Mouse (Mus musculus): ENCODE measurements around the gene Gys1. TPM values are rescaled to one million over a fixed set of nuclear protein-coding genes. Genes with fewer than 3 reads are reported as not detected.
A peak's percentile ranks its signal among the peaks of the same experiment; 100 is the strongest.

The Gys1 gene
- polyA plus RNA-seq, 1 experiment from 2014 or later: 29.2 TPM

- Histone ChIP-seq H3K9ac (ENCODE audit: low read depth, low read length) (no peak overlapping the region), H3K4me3 (ENCODE audit: low read depth, low read length) (no peak overlapping the region), H3K27ac (ENCODE audit: low read depth, low read length) (no peak overlapping the region), H3K36me3 (ENCODE audit: control insufficient read depth, insufficient read depth, low read length) (peaks cover 9% of the 10 kb centered on the region; the same call in 1 of the 2 replicates), H3K4me2 (replicated peaks; ENCODE audit: low read depth, low read length) (no peak overlapping the region), H3K9me3 (ENCODE audit: control insufficient read depth, low read length) (no peaks in the 10 kb centered on the region), H3K4me1 (replicated peaks; ENCODE audit: control insufficient read depth, insufficient read depth, low read length) (peaks cover 11% of the 10 kb centered on the region), H3K27me3 (ENCODE audit: control insufficient read depth, insufficient read depth, low read length) (no peaks in the 10 kb centered on the region)
- DNase-seq (ENCODE audit: low spot score) (no peak), ATAC-seq (ENCODE audit: low FRiP score) (no peak)
- WGBS: 96% methylated on average over 7 of the region's 7 CpGs
Observed at GRCm38 (mm10) chr7:45463987-45464778, 29.5 kb downstream of the Gys1 start.

- no peak overlapping the region for H3K4me2 ChIP-seq (replicated peaks; ENCODE audit: low read depth, low read length)
- WGBS: 94% methylated on average over 12 of the region's 12 CpGs
- no peak for ATAC-seq (ENCODE audit: low FRiP score)
- no peak for DNase-seq (ENCODE audit: low spot score)
- no peaks in the 10 kb centered on the region for H3K27me3 ChIP-seq (ENCODE audit: control insufficient read depth, insufficient read depth, low read length)
- no peaks in the 10 kb centered on the region for H3K9me3 ChIP-seq (ENCODE audit: control insufficient read depth, low read length)
- no peak overlapping the region; the same call in 1 of the 2 replicates for H3K4me3 ChIP-seq (ENCODE audit: low read depth, low read length)
- H3K9ac ChIP-seq (ENCODE audit: low read depth, low read length): no peak overlapping the region
- no peak overlapping the region for H3K27ac ChIP-seq (ENCODE audit: low read depth, low read length)
- H3K36me3 ChIP-seq (ENCODE audit: control insufficient read depth, insufficient read depth, low read length): peaks cover 9% of the 10 kb centered on the region; the same call in 1 of the 2 replicates
- H3K4me1 ChIP-seq (replicated peaks; ENCODE audit: control insufficient read depth, insufficient read depth, low read length): peaks cover 11% of the 10 kb centered on the region
Observed at GRCm38 (mm10) chr7:45465112-45465511, 30.5 kb downstream of the Gys1 start.

DNA sequence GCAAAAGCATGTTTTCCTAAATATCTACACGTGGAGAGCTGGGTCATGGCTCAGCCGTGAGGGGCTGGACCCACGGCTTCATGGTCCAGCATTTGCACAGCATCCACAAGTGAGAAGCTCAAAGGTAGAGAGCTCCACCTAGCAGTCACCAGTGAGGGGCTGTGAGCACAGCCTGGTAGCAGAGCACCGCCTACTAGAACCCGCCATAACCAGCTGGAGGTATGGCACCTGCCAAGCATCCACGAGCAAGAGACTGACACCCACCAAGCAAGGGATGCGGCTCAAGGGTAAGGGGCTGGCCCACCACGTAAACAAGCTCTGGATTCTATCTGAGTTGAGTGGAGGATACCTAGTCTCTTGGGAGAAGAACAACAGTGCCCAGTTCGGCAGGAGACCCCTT lies 30.9 kb downstream of the Gys1 start:
- Histone ChIP-seq H3K4me2 (replicated peaks; ENCODE audit: low read depth, low read length) (peak overlapping the region; percentile 88), H3K4me3 (ENCODE audit: low read depth, low read length) (peak overlapping the region; percentile 84; the same call in 1 of the 2 replicates), H3K9ac (ENCODE audit: low read depth, low read length) (peak overlapping the region; percentile 91), H3K27ac (ENCODE audit: low read depth, low read length) (no peak overlapping the region), H3K9me3 (ENCODE audit: control insufficient read depth, low read length) (no peaks in the 10 kb centered on the region), H3K27me3 (ENCODE audit: control insufficient read depth, insufficient read depth, low read length) (no peaks in the 10 kb centered on the region), H3K4me1 (replicated peaks; ENCODE audit: control insufficient read depth, insufficient read depth, low read length) (peaks cover 7% of the 10 kb centered on the region), H3K36me3 (ENCODE audit: control insufficient read depth, insufficient read depth, low read length) (peaks cover 9% of the 10 kb centered on the region; the same call in 1 of the 2 replicates)
- WGBS: 81% methylated on average over 9 of the region's 9 CpGs
- ATAC-seq (ENCODE audit: low FRiP score) (no peak), DNase-seq (ENCODE audit: low spot score) (no peak)

DNA sequence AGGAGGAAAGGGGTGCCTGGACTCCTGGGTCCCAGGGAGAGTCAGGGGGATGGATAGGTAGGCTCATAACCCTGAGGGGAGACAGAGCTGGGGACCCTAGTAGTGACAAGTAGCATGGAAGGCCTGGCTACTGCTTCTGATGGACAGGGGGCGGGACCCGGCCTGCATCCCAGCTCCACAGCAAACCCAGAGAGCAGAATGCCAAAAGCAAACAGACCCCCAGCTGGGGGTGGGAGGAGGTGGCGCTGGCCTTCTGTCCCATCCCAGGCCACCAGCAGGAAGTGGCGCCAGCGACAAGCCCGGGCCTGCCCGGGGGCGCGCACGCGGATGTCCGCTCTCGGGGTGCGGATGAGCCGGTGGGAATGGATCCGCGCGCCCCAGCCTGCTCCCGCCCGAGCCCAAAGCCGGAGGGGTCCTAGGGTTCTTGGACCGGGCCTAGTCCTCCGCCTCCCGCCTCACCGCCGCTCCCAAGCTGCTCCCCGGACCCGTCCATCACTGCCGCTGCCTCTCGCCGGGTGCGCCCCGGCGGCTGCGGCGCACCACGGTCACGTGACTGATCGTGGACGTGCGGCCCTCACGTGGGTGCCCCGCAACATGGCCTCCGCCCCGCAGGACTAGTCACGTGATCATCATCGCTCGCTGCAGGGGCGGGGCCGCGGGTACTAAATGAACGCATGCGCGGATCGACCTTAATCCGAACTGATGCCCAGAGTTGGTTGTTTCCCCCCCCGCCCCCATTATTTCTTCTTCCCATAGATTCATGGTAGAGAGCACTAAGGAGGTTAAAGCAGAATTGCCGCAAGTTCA lies 31.8 kb downstream of the Gys1 start, which contains the start of gene Bax:
Gene Bax, minus strand, starts transcription at position 616 of the 807 bp plus-strand sequence.
- Histone ChIP-seq H3K27ac (ENCODE audit: low read depth, low read length) (peak within 1 kb of the TSS; percentile 65; the same call in 1 of the 2 replicates), H3K4me2 (replicated peaks; ENCODE audit: low read depth, low read length) (peak within 1 kb of the TSS; percentile 88), H3K27me3 (ENCODE audit: control insufficient read depth, insufficient read depth, low read length) (no peaks in the 10 kb centered on the region), H3K36me3 (ENCODE audit: control insufficient read depth, insufficient read depth, low read length) (peaks cover 9% of the 10 kb centered on the region; the same call in 1 of the 2 replicates), H3K9ac (ENCODE audit: low read depth, low read length) (peak within 1 kb of the TSS; percentile 91), H3K4me1 (replicated peaks; ENCODE audit: control insufficient read depth, insufficient read depth, low read length) (0 out of 2 replicates have a peak, but pooled peaks cover 4% of the 10 kb centered on the region), H3K9me3 (ENCODE audit: control insufficient read depth, low read length) (no peaks in the 10 kb centered on the region), H3K4me3 (ENCODE audit: low read depth, low read length) (peak within 1 kb of the TSS; percentile 84)
- WGBS: under 1% methylated on average over 45 of the region's 58 CpGs
- ATAC-seq (ENCODE audit: low FRiP score) (peak; percentile 85), DNase-seq (ENCODE audit: low spot score) (peak; percentile 99)

- H3K27me3 ChIP-seq (ENCODE audit: control insufficient read depth, insufficient read depth, low read length): no peaks in the 10 kb centered on the region
- H3K9me3 ChIP-seq (ENCODE audit: control insufficient read depth, low read length): no peaks in the 10 kb centered on the region
- no peak for DNase-seq (ENCODE audit: low spot score)
- peak overlapping the region; percentile 88 for H3K4me2 ChIP-seq (replicated peaks; ENCODE audit: low read depth, low read length)
- peaks cover 9% of the 10 kb centered on the region; the same call in 1 of the 2 replicates for H3K36me3 ChIP-seq (ENCODE audit: control insufficient read depth, insufficient read depth, low read length)
- whole genome bisulfite sequencing: 28% methylated on average over 7 of the region's 7 CpGs
- 0 out of 2 replicates have a peak, but pooled peaks cover 4% of the 10 kb centered on the region for H3K4me1 ChIP-seq (replicated peaks; ENCODE audit: control insufficient read depth, insufficient read depth, low read length)
- peak overlapping the region; percentile 45 for H3K9ac ChIP-seq (ENCODE audit: low read depth, low read length)
- no peak; the same call in 1 of the 2 replicates for ATAC-seq (ENCODE audit: low FRiP score)
- no peak overlapping the region for H3K27ac ChIP-seq (ENCODE audit: low read depth, low read length)
- H3K4me3 ChIP-seq (ENCODE audit: low read depth, low read length): peak overlapping the region; percentile 84
Observed at GRCm38 (mm10) chr7:45467090-45467670, 32.5 kb downstream of the Gys1 start.

DNA sequence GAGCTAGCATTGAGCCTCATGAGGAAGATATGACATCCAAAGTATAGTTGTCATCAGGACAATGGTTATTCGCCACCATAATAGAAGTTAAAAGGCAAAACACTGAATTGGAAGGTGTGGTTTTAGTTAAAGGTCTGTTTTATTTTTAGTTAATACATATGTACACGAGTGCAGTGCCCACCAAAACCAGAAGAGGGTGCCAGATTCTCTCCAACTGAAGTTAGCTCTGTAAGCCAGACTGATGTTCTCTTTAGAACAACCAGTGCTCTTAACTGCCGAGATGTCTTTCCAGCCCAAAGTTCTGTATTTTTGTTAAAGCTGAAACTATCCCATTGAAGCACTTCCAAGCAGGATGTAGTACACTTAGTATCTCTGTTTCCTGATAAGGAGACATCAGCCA lies 36.2 kb downstream of the Gys1 start:
- H3K9ac ChIP-seq (ENCODE audit: low read depth, low read length): no peak overlapping the region
- no peaks in the 10 kb centered on the region for H3K36me3 ChIP-seq (ENCODE audit: control insufficient read depth, insufficient read depth, low read length)
- no peak overlapping the region for H3K4me2 ChIP-seq (replicated peaks; ENCODE audit: low read depth, low read length)
- 10% methylated on average over 3 of the region's 3 CpGs for WGBS
- ATAC-seq (ENCODE audit: low FRiP score) (no peak), DNase-seq (ENCODE audit: low spot score) (peak; percentile 83)
- H3K4me3 ChIP-seq (ENCODE audit: low read depth, low read length): no peak overlapping the region
- no peaks in the 10 kb centered on the region for H3K4me1 ChIP-seq (replicated peaks; ENCODE audit: control insufficient read depth, insufficient read depth, low read length)
- no peaks in the 10 kb centered on the region for H3K9me3 ChIP-seq (ENCODE audit: control insufficient read depth, low read length)
- H3K27me3 ChIP-seq (ENCODE audit: control insufficient read depth, insufficient read depth, low read length): no peaks in the 10 kb centered on the region
- no peak overlapping the region for H3K27ac ChIP-seq (ENCODE audit: low read depth, low read length)

DNA sequence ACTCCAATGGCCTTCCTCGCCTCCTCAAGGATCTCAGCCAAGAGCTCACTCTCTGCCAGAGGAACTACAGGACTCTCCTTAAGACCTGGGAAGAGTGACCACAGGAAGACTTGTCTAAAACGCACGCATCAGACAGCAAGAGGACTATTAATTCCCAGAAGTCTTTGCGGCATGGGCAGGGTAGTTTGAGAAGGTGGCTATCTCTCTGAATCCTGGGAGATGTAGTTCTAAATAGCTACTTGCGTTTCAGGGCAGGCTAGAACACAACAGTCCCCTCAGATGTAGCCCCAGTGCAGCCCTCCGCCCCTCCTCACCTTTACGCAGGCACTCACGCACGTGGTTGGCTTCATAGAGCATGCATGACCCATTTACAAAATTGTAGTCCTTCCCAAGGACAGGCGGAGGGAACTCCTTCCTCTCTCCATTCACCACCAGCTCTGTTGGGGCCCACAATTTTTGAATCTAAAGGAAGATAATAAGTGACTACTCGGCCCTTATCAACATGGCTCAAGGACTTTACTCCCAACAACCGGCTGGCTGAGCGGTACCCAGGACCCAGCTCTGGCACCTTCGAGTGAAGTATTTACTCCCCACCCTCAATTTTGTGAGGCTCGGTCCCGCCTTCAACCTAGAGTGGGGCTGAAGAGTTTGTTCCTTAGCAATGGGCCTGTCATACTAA lies 40.8 kb downstream of the Gys1 start:
- no peak for DNase-seq (ENCODE audit: low spot score)
- no peaks in the 10 kb centered on the region for H3K9me3 ChIP-seq (ENCODE audit: control insufficient read depth, low read length)
- H3K4me1 ChIP-seq (replicated peaks; ENCODE audit: control insufficient read depth, insufficient read depth, low read length): no peaks in the 10 kb centered on the region
- 72% methylated on average over 16 of the region's 16 CpGs for WGBS
- H3K27me3 ChIP-seq (ENCODE audit: control insufficient read depth, insufficient read depth, low read length): no peaks in the 10 kb centered on the region
- H3K4me3 ChIP-seq (ENCODE audit: low read depth, low read length): no peak overlapping the region
- no peak overlapping the region for H3K4me2 ChIP-seq (replicated peaks; ENCODE audit: low read depth, low read length)
- no peaks in the 10 kb centered on the region for H3K36me3 ChIP-seq (ENCODE audit: control insufficient read depth, insufficient read depth, low read length)
- no peak overlapping the region for H3K27ac ChIP-seq (ENCODE audit: low read depth, low read length)
- H3K9ac ChIP-seq (ENCODE audit: low read depth, low read length): no peak overlapping the region
- no peak for ATAC-seq (ENCODE audit: low FRiP score)

- 68% methylated on average over 1 of the region's 1 CpGs for WGBS
- DNase-seq (ENCODE audit: low spot score) (no peak), ATAC-seq (ENCODE audit: low FRiP score) (no peak)
- H3K27ac ChIP-seq (ENCODE audit: low read depth, low read length): no peak overlapping the region
- no peaks in the 10 kb centered on the region for H3K4me1 ChIP-seq (replicated peaks; ENCODE audit: control insufficient read depth, insufficient read depth, low read length)
- no peak overlapping the region for H3K4me2 ChIP-seq (replicated peaks; ENCODE audit: low read depth, low read length)
- no peaks in the 10 kb centered on the region for H3K36me3 ChIP-seq (ENCODE audit: control insufficient read depth, insufficient read depth, low read length)
- H3K9ac ChIP-seq (ENCODE audit: low read depth, low read length): no peak overlapping the region
- no peaks in the 10 kb centered on the region for H3K27me3 ChIP-seq (ENCODE audit: control insufficient read depth, insufficient read depth, low read length)
- no peak overlapping the region for H3K4me3 ChIP-seq (ENCODE audit: low read depth, low read length)
- H3K9me3 ChIP-seq (ENCODE audit: control insufficient read depth, low read length): no peaks in the 10 kb centered on the region
Observed at GRCm38 (mm10) chr7:45476453-45476852, 41.8 kb downstream of the Gys1 start.
